Mouse (Mus musculus): ENCODE data around the gene Lman2.

Gene Lman2

DNA sequence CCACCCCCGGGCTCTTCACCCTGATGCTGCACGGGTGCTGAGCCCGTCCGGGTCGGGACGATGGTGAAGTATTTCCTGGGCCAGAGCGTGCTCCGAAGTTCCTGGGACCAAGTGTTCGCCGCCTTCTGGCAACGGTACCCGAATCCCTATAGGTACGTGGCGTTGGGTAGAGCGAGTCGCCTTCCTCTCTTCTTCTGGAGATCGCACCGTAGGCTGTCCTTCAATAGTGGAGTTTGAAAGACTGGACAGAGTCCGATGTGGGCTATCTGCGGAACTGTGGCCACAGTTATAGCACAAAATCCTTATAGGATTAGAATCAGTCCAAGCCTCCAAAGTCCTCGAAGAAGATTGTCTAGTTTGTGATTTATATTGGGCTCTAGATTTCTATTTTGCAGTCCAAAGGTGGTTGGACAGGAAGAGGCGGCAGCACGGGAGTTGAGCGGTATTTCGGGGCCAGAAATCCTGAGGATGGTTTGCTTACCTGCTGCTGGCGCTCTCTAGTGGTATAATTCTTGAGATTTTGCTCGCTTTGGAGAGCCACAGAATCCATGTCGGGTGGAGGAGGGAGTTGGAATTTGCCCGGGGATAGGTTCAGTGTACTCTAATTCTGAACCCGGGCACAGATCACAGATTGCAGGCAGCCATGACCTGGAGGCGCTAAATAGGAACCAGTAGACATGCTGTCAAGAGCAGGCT is 40.3 kb downstream of the Lman2 start:
- peak; percentile 64 for DNase-seq

DNA sequence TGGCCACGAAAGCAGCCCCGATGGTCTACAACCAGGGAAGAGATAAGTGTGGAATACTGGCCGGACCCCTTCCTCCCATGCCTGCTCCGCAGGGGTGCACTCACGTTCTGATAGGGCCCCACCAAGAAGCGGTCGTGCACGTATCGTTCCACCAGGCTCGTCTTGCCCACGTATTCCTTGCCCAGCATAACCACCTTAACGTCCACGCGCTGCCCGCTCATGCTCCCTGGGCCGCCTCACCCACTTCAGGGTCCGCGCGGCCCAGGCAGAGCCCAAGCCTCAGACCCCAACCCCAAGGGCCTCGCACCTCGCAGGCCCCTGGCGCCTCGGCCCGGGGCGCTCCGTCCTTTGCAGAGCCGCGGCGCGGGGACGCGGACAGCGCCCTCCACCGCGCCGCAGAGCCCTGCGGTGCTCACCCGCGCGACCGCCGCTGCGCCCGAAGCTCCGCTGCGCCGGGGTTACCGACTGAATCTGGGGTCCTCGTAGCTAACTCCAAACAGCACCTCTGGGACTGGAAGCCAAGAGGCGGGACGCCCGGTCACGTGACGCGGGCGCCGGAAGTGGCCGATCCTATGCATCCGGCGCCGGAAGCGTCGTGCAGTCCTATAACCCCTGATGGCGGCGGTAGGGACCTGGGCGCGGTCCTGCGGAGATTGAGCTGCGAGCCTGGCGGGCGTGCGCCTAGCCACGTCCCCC is 41.0 kb downstream of the Lman2 start, which contains the start of gene Rab24:
Rab24 (minus strand) TSS at position 513 of the 696 bp plus-strand sequence.
- peak; percentile 95 for DNase-seq

DNA sequence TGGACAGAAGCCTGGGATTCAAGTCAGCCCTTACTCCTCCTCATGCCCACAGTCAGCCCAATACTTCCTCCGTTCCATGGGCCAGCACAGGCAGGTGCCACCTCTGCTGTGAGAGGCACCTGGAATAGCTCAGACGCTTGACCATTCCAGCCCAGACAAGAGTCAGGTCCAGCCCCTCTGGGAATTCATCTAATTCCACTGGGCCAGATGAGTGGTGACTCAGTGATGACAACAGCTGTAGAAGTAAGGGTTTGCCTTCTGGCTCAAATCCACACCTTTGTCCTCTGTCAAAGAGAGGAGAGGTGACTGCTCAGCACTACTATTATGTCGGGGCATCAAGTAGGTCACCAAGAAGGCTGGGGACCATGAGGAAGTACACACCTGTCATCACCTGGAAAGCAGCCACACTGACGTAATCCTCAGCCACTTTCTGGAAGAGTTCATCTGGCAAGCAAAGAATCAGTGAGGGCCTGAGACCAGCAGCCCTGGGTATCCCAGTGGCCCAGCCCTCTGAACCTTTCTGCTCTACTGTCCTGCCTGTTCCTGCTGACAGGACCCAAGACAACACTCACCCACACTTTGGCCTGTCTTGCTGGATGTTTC is 42.6 kb downstream of the Lman2 start, which contains the start of gene Prelid1:
Prelid1 (plus strand) TSS at position 570 of the 603 bp plus-strand sequence.
- DNase-seq: no peak

DNA sequence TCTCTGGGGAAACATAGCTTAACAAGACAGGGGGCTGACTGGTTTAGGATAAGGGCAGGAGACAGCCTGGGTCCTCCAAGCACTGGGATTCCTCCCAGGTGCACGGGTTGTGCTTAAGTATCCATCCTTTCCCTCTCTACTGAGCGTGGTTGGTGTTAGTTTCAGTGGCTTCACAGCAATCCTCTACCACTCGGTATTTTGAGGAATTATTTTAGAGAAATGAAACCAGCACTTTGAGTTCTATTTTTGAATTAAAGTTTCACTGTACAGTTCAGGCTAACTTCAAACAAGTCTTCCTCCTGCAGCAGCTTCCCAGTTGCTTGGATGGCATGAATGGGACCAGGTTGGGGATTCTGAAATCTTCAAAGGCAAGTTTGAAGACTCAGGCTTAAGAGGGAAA is 44.2 kb downstream of the Lman2 start:
- no peak for DNase-seq

DNA sequence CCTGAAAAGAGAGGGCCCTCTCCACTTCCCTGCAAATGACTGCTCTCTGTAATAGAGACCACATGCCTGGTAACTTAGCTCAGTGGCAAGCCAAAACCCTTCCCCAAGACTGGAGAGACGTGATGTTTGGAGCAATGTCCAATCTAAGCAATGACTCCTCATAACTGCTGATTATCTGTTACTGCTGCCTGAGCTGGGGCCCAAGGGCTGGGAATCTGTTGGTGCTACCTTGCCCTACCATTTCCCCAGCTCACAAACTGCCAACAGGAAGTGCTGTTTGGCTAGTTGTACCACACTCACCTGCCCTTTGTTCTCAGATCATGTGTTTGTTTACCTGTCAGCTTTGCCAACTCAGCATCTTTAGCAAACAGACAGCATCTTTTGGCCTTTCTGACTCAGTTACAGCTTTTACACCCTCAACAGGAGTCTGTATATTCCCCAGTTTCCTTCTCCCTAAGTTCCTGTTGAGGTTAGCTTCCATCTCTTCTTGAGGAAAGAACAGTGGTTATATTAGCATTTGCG is 47.6 kb downstream of the Lman2 start:
- DNase-seq: no peak

DNA sequence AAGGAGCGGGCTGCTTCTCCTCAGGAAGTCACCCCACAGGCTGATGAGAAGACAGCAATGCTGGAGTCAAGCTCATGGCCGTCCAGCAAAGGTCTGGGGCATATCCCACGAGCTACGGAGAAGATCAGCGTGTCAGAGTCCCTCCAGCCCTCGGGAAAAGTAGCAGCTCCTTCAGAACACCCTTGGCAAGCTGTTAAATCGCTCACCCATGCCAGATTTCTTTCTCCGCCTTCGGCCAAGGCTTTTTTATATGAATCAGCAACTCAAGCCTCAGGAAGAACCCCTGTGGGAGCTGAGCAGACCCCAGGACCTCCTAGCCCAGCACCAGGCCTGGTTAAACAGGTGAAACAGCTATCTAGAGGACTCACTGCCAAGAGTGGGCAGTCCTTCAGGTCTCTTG is 49.5 kb downstream of the Lman2 start:
- no peak for DNase-seq

DNA sequence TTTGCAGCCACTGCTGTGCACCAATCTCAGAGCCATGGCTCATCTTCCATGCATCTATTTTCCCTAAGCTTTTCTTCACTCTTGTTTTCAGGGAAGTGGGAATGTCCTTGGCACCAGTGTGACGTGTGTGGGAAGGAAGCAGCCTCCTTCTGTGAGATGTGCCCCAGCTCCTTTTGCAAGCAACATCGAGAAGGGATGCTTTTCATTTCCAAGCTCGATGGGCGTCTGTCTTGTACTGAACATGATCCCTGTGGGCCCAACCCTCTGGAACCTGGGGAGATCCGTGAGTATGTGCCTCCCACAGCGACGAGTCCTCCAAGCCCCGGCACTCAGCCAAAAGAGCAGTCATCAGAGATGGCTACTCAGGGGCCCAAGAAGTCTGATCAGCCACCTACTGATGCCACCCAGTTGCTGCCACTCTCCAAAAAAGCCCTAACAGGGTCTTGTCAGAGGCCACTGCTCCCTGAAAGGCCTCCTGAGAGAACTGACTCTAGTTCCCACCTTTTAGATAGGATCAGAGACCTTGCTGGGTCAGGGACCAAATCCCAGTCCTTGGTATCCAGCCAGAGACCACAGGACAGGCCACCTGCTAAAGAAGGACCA is 50.5 kb downstream of the Lman2 start:
- no peak for DNase-seq

DNA sequence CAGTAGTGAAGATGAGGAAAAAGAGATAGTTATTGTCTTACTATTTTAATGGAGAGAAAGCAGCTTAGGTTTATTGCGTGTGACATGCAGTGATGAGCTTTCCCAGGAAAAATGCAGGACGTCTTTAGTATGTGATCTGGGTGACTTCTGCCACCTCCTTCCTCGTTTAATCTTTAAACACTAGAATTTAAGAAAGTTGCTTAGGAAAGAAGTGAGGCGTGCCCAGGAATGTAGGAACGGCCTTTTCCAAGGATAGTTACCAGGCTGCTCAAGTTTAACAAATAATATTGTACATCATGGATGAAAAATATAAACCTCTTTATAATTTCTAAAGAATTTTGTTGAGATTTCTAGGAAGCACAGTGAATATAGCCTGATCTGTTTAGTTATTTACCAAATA is 61.7 kb downstream of the Lman2 start:
- DNase-seq: no peak

DNA sequence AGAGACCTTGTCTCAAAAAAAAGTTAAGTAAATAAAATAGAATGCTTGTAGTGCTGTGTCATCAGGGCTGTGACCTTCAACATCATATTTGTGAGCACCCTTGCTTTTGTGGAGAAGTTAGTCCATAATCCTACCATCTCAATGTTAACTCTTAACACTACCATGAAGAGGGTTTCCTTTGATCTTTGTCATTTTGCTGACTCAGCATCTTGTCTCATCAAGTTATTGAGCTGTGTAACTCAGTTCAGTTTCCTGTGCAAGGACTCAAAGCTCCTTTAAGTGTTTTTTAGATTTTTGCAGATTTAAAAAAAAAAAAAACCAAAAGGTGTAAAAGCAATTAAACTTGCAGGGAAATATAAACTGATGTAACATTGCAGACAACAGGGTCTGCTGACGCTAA is 65.8 kb downstream of the Lman2 start:
- no peak for DNase-seq
